Mouse (Mus musculus): ENCODE results near the gene Cspg4. TPM values are rescaled to one million over a fixed set of nuclear protein-coding genes. Genes with fewer than 3 reads are reported as not detected.

Cspg4 gene
- total and polyA plus RNA-seq, 2 experiments from 2014 or later: 7.5 to 24.7 TPM

- ATAC-seq: peak; percentile 55
- TF ChIP-seq CTCF (IDR thresholded peaks at IDR 0.05; ENCODE audit: low read depth): no peak
- no peak overlapping the region for H3K4me3 ChIP-seq (ENCODE audit: low read depth, low read length)
- H3K27me3 ChIP-seq (ENCODE audit: insufficient read depth, low read length): no peaks in the 10 kb centered on the region
- no peak overlapping the region for H3K9ac ChIP-seq
- no peak overlapping the region for H3K27ac ChIP-seq (ENCODE audit: low read depth, low read length)
- WGBS: 28% methylated on average over 7 of the region's 7 CpGs
- peak overlapping the region; percentile 22 for H3K4me2 ChIP-seq (ENCODE audit: low read depth)
- no peaks in the 10 kb centered on the region for H3K4me1 ChIP-seq (ENCODE audit: insufficient read depth)
- peak; percentile 29 for DNase-seq
- H3K9me3 ChIP-seq (ENCODE audit: low read length): no peaks in the 10 kb centered on the region
- no peaks in the 10 kb centered on the region for H3K36me3 ChIP-seq (ENCODE audit: insufficient read depth)
Observed at GRCm38 (mm10) chr9:56924651-56925027, 59.8 kb downstream of the Cspg4 start.

GRCm38 (mm10) chr9:56925291-56926024 lies 60.6 kb downstream of the Cspg4 start:
- Histone ChIP-seq H3K9ac (no peak overlapping the region), H3K4me3 (ENCODE audit: low read depth, low read length) (no peak overlapping the region), H3K36me3 (ENCODE audit: insufficient read depth) (no peaks in the 10 kb centered on the region), H3K27me3 (ENCODE audit: insufficient read depth, low read length) (no peaks in the 10 kb centered on the region), H3K9me3 (ENCODE audit: low read length) (no peaks in the 10 kb centered on the region), H3K27ac (ENCODE audit: low read depth, low read length) (no peak overlapping the region), H3K4me2 (ENCODE audit: low read depth) (peak overlapping the region; percentile 22; the same call in 1 of the 2 replicates), H3K4me1 (ENCODE audit: insufficient read depth) (no peaks in the 10 kb centered on the region)
- no peak for TF ChIP-seq CTCF (IDR thresholded peaks at IDR 0.05; ENCODE audit: low read depth)
- WGBS: 92% methylated on average over 26 of the region's 26 CpGs
- ATAC-seq: no peak
- no peak for DNase-seq

GRCm38 (mm10) chr9:56926025-56926360 lies 61.2 kb downstream of the Cspg4 start:
- 97% methylated on average over 10 of the region's 10 CpGs for WGBS
- no peaks in the 10 kb centered on the region for H3K36me3 ChIP-seq (ENCODE audit: insufficient read depth)

GRCm38 (mm10) chr9:56926387-56926786 lies 61.6 kb downstream of the Cspg4 start:
- no peak for ATAC-seq
- 86% methylated on average over 10 of the region's 10 CpGs for WGBS
- H3K4me2 ChIP-seq (ENCODE audit: low read depth): 0 out of 2 replicates have a peak overlapping the region, but pooled peaks have one; percentile 93
- no peak overlapping the region for H3K9ac ChIP-seq
- no peaks in the 10 kb centered on the region for H3K36me3 ChIP-seq (ENCODE audit: insufficient read depth)
- no peak overlapping the region for H3K27ac ChIP-seq (ENCODE audit: low read depth, low read length)
- no peak for TF ChIP-seq CTCF (IDR thresholded peaks at IDR 0.05; ENCODE audit: low read depth)
- H3K9me3 ChIP-seq (ENCODE audit: low read length): no peaks in the 10 kb centered on the region
- no peak for DNase-seq
- no peaks in the 10 kb centered on the region for H3K27me3 ChIP-seq (ENCODE audit: insufficient read depth, low read length)
- H3K4me3 ChIP-seq (ENCODE audit: low read depth, low read length): no peak overlapping the region
- no peaks in the 10 kb centered on the region for H3K4me1 ChIP-seq (ENCODE audit: insufficient read depth)

More at GRCm38 (mm10) chr9:56926025-56926360, 61.2 kb downstream of the Cspg4 start:
- ATAC-seq (no peak), DNase-seq (no peak)
- Histone ChIP-seq H3K4me1 (ENCODE audit: insufficient read depth) (no peaks in the 10 kb centered on the region), H3K27me3 (ENCODE audit: insufficient read depth, low read length) (no peaks in the 10 kb centered on the region), H3K4me3 (ENCODE audit: low read depth, low read length) (no peak overlapping the region), H3K4me2 (ENCODE audit: low read depth) (0 out of 2 replicates have a peak overlapping the region, but pooled peaks have one; percentile 93), H3K27ac (ENCODE audit: low read depth, low read length) (no peak overlapping the region), H3K9ac (no peak overlapping the region), H3K9me3 (ENCODE audit: low read length) (no peaks in the 10 kb centered on the region)
- no peak for TF ChIP-seq CTCF (IDR thresholded peaks at IDR 0.05; ENCODE audit: low read depth)

- Histone ChIP-seq H3K36me3 (ENCODE audit: insufficient read depth) (no peaks in the 10 kb centered on the region), H3K27ac (ENCODE audit: low read depth, low read length) (peak overlapping the region; percentile 58), H3K4me3 (ENCODE audit: low read depth, low read length) (peak overlapping the region; percentile 48), H3K9me3 (ENCODE audit: low read length) (no peaks in the 10 kb centered on the region), H3K4me2 (ENCODE audit: low read depth) (peak overlapping the region; percentile 93), H3K4me1 (ENCODE audit: insufficient read depth) (no peaks in the 10 kb centered on the region), H3K27me3 (ENCODE audit: insufficient read depth, low read length) (no peaks in the 10 kb centered on the region), H3K9ac (peak overlapping the region; percentile 48)
- 0 out of 2 replicates have a peak, but pooled peaks have one; percentile 26 for ATAC-seq
- WGBS: 2% methylated on average over 35 of the region's 35 CpGs
- no peak for DNase-seq
- no peak for TF ChIP-seq CTCF (IDR thresholded peaks at IDR 0.05; ENCODE audit: low read depth)
Observed at GRCm38 (mm10) chr9:56927191-56928012, 62.6 kb downstream of the Cspg4 start.

- H3K4me1 ChIP-seq (ENCODE audit: insufficient read depth): no peaks in the 10 kb centered on the region
- DNase-seq: peak; percentile 83
- H3K9me3 ChIP-seq (ENCODE audit: low read length): no peaks in the 10 kb centered on the region
- peak; percentile 85 for ATAC-seq
- peak within 1 kb of the TSS; percentile 93 for H3K4me2 ChIP-seq (ENCODE audit: low read depth)
- H3K9ac ChIP-seq: peak within 1 kb of the TSS; percentile 48
- peak; percentile 74 for TF ChIP-seq CTCF (IDR thresholded peaks at IDR 0.05; ENCODE audit: low read depth)
- H3K27ac ChIP-seq (ENCODE audit: low read depth, low read length): peak within 1 kb of the TSS; percentile 58
- WGBS: under 1% methylated on average over 49 of the region's 50 CpGs
- H3K4me3 ChIP-seq (ENCODE audit: low read depth, low read length): peak within 1 kb of the TSS; percentile 48
- H3K36me3 ChIP-seq (ENCODE audit: insufficient read depth): no peaks in the 10 kb centered on the region
- no peaks in the 10 kb centered on the region for H3K27me3 ChIP-seq (ENCODE audit: insufficient read depth, low read length)
Observed at GRCm38 (mm10) chr9:56928041-56928811, 63.4 kb downstream of the Cspg4 start, which contains the start of gene Snx33. Gene Snx33, minus strand, starts transcription at chr9:56928371.

All from forebrain, postnatal 0 days (tissue).